Mouse (Mus musculus) lung, postnatal 36 days (tissue): ENCODE data around the gene Iqschfp.

Experiments used
- DNase-seq: peaks from one replicate; pipeline ENCODE4 v3.0.0; 2022; ENCODE audit warnings: mixed read lengths

The Iqschfp gene

DNA sequence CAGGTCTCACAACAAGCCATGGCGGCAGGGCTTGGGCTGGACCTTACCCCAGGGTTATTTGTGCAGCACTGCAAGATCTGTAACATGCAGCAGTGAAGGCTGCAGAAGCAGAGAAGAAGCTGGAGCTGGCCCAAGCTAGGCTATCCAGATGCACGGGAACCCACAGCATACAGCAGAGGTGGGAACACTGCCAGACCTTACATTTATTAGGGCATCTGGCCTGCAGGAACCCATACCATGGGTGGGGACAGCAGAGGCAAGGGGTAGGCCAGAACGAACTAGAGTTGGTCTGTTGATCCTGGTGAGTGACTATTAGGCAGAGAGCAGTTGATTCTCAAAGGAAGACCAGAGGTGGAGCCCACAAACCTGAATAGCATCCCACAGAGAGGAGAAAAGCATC lies 351.2 kb downstream of the Iqschfp start:
- DNase-seq, result no peak

DNA sequence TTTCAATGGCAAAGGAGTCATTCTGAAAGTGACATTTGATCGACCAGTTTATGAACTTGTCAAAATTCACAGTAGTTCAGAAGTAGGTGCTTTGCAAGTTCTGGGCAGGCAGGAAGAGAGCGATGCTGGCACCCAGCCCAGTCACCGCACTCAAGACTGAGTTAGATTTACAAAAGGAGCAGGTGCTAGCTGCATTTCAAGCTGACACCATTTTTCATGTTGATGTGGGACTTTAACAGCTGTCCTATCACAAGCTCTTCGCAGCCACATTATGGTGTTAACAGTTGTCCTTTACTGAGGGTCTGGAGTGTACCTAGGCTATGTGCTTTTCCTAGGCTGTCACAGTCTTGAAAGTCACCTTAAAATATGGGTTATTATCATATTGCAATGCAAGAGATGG lies 354.1 kb downstream of the Iqschfp start:
- peak; percentile 29 for DNase-seq

DNA sequence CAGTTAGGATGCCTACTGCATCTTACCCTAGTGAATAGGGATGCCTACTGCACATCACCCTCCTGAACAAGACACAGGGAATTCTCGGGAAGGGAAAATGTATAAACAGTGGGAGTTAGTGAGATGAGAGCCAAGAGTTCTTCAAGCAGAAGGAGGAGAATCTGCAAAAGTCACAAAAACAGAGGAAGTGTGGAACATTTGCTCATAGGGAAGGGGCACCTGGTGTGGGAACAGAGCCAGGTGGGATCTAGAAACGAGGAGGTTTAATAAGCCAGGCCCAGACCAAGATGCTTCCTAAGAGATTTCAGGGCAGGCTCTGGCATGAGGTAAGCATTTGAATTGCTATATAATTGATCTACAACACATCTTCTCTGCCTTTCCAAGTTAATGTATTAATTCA lies 358.6 kb downstream of the Iqschfp start:
- DNase-seq, result no peak

DNA sequence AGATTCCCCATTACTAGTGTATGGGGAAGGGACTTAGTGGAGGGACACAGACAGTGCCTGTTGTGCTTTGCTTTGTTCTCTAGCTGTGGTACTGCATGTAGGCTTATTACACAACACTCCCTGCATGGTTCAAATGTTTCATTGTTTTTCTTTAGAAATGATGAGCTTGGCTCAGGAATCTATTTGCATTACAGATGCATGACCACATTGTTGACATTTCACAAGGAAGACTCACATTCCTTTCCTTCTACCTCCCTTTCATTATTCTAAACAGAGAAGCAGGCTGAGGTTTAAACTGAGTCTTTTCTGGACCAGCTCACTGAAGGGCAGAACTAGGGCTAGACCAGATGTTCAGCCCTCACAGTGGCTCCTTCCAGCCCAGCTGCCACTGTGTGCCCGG lies 360.3 kb downstream of the Iqschfp start:
- peak; percentile 2 for DNase-seq

DNA sequence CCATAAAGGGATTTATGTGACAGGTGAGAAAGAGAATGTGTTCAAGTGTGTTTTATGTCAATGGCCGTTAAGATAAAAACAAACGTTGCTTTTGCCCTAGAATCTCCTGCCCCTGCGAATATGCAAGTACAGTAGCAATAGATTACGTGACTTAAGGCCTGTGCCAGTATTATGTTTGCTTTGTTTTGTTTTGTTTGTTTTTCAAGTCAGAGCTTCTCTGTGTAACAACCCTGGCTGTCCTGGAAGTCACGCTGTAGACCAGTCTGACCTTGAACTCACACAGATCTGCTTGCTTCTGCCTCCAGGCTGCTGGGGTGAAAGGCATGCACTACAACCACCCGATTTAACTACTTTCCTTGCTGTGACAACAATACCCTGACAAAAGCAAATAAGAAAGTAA lies 370.3 kb downstream of the Iqschfp start:
- no peak for DNase-seq

DNA sequence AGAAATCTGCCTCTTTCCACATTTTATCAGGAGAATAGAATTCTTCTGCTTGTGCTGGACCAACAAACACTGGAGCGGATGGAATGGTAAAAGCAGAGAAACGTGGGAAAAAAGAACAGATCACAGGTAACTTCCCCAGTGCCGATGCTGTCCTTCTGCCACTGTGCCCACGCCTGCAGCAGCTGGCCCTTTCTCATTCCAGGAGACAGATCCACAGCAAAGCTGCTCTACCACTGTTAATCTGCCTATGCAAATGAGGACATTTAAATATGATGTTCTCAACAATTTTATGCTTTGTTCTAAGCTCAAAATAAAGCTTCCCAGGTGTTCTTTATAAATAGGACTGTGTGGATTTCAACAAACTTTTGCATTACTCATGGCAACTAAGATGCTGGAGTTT lies 375.9 kb downstream of the Iqschfp start:
- no peak for DNase-seq

DNA sequence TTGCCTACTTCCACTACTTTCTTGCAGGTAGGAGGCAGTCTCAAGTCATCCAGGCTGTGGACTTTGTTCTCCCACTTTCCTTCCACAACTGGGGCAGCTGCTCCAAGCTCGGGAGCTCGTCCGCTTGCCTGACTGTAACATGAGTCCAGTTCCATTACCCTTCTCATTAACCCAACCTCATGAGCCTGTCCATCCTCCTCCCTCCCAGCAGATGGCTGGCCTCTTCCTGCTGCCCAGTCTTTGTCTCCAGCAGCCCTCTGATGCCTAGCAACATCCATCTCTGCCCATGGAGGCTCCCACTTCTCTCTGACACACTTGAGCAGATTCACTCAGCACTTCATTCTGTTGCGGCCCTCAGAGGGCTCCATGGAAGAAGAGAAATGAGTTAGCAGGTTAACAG lies 377.2 kb downstream of the Iqschfp start:
- no peak for DNase-seq

DNA sequence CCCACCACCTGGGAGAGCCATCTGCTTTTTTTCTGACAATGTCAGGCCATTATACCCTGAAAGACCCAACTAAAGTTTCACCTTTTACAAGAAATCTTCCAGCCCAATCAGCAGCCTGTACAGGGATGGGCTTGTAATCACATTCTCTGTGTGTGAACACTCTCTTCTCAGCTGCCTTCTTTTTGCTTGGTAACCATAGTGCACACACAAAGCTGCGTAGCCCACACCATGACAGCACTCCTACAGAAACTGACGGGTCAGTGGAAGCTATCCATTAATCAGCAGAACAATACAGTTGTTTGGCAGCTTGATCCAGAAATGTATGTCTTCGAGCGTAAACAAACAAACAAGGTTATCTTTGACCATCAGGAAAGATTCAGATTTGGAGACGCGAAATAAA lies 378.2 kb downstream of the Iqschfp start:
- no peak for DNase-seq

DNA sequence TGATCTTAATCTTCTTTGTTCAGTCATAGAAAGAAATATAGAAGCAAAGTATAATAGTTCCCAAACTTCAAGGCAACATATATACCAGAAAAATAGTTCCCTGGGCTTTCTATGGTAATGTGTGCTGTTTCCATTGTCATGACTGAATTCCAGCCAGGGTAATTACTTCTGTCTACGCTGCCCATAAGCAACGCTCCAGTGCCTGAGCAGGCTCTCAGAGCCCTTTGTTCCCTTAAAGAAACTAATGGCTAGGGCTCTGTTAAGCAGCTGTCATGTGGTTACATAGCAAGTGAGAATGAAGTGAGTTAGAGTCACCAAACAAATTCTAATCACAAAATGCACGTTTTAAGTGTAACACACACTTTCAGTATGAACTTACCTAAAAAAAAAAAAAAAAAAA lies 379.4 kb downstream of the Iqschfp start:
- no peak for DNase-seq

DNA sequence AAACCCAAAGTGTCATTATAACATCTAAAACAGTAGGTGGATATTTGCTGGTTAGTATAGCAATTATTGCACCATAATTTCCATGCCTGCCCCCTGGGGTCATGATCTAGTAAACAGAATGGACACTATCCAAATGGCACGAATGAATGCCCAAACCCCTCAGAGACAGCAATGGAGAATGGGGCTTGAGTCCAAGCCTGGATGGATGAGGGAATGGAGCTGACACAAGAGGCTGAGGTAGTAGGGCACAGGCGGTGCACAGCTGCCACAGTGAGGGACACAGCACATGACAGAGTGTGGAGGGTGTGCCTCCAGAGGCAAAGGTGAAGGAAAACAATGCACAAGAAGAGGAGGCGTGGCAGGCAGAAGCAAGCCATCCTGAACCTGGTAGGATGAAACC lies 379.8 kb downstream of the Iqschfp start:
- DNase-seq, result no peak

DNA sequence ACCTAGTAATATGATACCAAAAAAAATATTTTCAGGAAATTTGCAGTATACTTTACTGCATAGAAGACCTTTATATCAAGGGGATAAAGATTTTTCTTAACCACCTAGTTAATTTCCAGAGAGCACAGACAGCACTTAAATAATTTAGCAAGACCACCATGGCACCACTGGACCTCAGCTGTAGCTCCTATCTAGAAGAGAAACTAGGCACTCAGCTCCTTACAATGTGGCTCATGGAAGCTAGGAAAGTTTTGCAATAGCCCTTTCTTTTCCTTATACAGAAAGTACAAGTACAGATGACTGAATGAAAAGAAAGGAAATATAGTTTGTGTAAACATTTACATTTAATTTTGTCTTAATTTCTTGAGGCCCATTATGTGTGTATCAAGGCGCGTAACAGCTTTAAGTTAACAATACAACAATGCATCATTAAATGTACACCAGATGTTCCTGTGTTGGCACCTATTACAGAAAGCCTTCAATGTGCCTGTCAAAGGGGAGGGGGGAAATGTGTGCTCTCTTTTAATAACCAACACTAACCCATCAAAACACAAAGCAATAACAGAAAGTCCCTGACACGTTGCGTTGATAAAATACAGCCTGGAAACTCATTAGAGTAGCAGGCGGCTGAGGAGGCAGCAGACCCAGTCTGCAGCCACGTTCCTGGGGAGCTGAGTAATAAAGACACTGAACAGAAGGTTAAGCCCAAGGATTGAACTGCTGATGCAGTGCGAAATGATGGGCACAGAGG lies 391.0 kb downstream of the Iqschfp start:
- DNase-seq, result peak; percentile 3

DNA sequence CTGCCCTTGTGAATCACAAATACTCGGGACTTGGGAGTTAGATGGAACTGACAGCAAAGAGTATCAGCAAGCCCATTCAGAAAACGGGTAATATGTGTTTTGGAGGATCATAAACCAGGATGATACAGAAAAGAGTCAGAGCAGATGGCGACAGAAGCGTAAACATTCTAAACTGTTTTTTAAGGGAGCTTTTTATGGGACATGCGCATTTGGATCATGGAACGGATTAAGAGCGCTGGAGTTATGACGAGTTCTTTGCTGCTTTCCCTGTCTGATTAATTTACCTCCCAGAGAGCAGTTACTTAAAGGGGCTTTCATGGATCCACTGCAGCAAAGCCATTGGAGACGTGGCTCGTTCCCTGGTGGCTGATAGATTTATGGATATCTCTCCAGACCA lies 391.6 kb downstream of the Iqschfp start:
- DNase-seq, result no peak

DNA sequence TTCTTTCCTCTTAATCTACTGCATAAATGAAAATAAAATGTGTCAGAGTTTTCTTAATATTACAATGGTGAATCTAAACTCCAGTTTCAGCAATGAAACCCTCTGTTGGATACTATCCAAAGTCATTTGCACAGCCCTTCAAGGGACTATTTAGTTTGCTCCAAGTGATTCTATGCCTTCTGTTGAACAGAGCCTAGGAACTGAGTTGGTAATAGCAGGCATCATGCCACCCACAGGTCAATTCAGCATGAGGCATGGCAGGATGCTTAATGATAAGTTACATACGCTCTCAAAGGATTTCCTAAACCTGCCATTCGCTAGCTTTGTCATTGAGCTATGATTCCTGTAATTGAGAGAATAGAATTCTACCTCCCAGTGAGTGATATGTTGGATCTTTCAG lies 392.5 kb downstream of the Iqschfp start:
- DNase-seq, result no peak

DNA sequence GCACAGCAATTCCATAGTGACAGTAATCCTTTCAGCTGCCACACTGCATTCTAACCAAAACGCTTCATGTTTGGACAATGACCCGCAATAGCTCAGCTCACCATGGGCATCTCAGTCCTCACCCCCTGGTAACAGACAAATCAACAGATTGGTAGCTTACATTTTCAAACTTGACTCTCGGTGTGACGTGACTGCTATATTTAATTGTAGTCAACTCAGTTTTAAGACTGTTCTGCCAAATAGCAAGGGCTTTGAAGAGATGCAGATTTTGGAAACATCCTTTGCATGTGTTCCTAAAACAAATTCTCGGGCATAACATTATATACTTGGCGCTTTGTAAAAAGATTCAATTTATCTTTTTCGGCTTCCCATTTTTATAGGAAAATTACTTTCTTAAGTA lies 404.7 kb downstream of the Iqschfp start:
- no peak for DNase-seq

DNA sequence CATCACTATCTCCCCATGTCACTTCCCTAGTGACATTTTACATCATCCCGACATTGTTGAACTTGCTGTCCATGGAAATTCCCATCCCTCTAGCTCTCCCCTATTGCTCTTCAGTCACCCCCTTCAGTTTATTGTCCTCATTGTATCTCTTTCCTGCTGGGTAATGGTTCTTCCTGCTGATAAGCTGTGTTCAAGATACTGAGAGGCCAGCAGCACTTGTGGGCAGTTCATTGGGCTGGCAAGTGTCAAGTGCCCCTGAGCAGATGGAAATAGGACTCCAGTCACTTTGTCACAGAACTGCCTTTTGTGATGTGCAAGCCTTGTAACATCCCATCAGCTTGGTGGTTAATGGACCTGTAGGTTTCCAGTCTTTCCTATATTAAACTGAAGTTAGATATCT lies 413.6 kb downstream of the Iqschfp start:
- DNase-seq, result peak; percentile 17

DNA sequence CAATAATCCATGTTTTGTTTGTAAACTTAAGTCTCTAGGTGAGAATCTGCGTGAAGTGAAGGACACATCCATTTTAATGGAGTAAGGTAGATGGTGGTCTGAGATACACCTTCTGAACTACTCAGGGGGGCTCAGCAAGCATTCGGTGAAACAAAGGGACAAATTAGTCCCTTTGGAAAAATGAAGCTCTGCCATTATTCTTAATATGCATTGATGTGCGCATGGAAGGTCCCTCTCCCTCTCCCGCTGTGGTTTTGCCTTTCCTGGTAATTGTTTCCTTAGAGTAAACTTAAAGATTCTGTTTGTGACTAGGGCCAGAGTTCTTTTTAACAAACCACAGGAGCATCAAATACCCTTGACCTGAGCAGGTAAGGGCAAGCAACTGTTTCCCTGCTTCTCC lies 414.7 kb downstream of the Iqschfp start:
- DNase-seq, result no peak

DNA sequence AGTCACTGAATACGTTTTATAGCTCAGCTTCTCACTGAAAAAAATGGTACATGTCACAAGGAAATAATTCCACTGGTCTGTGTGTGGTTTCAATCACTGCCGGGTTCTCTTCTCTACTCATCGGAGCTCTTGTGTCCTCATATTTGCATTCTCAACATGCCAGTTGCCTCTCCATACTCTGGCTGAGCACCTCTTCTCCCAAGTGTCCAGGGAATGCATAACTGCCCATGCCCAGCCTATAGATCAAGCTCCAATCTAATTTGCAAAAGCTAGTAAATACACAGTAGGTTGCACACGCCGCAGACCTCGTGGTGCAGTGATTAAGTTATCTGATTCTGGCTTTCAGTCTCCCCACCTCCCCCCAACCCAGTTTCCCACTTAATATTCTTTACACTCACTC lies 433.5 kb downstream of the Iqschfp start:
- peak; percentile 28 for DNase-seq

DNA sequence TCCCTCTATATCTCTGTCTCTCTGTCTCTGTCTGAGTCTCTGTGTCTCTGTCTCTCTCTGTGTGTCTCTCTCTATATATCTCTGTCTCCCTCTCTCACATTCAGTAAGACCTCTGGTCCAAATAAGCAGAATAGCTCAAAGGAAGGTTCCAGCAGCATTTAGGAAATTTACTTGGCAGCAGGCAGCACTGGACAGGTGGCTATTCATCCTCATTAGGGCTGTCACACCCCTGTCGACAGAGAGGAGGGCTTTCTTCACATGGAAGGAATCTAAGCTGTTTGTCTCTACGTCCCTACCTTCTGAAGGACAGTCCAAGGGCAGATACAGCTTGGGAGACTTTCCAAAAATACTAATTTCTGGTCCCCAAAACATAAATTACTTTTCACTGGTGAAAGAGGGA lies 440.5 kb downstream of the Iqschfp start:
- no peak for DNase-seq

DNA sequence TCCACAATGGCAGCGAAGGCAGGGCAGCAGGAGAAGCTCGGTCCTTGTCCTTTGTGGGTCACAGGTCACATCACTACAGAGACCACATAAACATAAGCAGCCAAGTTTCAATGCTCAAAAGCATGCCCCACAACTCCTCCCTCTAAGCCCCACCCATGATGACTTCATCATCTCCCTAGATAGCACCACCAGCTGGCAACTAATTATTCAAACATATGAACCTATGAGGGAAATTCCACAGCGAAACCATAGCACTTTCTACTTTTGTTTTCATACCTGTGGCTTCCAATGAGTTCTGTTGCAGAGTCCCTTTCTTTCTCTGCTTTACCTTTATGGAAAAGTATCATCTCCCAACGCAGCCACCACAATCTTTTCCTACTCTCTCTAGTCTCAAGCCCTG lies 443.5 kb downstream of the Iqschfp start:
- no peak for DNase-seq

DNA sequence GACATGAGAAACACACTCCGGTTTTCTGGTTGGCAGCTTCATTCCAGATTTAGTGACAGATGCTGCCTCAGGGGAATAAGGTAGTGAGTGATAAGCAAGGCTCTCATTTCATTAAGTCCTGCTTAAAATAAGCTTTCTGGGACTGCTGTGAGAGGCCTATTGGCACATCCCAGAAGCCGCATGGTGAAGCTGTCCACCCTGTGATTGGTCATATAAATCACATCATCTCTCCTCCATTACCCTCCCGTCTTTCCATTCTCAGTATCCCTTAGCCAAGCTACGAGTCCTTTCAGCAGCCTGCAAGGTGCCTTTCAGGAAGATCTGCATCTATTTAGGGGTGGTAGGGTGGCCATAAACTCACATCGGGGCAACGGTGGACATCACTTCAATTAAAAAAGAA lies 458.6 kb downstream of the Iqschfp start:
- DNase-seq, result no peak

DNA sequence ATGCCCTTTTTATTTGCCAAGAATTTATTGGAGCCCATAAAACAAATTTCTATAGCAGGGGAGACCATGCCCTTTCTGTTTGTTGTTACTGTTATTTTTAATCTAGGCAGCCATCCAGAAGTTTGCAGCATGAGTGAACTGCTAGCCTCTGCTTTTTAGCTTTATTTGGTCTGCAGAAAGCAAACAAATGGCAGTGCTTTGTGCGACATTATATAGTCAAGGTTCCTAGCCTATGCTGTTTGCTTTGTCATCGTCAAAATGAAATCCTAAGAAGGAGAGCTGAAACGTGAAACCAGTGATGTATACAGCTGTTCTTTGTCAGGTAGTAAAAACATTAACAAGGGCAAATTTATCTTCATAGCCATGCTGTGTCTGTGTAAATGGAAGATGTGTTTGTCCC lies 459.4 kb downstream of the Iqschfp start:
- no peak for DNase-seq

DNA sequence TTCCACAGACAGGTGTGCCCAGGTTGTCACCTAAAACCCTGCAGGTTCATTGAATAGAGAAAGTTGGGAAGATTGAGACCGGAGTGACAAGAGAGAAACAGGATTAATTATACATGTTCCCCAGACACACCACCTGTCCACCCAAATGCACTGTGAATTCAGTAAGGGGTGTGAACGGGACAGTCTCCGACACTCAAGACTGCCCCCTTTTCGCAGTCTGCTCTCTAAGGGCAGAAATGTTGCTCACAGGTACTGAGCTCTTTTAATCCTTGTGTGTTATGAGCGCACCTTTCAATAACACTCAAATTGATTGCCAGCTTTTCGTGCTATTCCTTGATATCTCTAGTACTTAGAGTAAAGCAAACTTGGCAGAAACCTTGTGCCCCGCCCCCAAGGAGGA lies 460.9 kb downstream of the Iqschfp start:
- no peak for DNase-seq

DNA sequence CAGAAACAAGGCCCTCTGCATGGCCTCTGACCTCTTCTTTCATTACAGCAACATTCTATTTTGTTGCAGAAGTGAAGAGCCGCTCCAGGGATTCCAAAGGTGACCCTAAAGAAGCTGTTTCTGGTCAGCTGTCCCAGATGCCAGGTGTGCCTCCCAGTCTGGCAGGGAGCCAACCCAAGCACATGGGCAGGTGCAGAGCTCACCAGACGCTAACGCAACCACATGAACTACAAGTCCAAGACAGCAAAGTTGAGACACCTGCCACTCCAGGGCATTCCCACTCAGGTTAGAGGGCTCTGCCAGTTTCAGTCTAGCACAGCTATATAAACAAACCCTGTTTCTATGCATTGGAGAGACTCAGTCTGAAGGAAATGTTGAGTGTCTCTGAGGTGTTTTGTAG lies 461.5 kb downstream of the Iqschfp start:
- peak; percentile 32 for DNase-seq

DNA sequence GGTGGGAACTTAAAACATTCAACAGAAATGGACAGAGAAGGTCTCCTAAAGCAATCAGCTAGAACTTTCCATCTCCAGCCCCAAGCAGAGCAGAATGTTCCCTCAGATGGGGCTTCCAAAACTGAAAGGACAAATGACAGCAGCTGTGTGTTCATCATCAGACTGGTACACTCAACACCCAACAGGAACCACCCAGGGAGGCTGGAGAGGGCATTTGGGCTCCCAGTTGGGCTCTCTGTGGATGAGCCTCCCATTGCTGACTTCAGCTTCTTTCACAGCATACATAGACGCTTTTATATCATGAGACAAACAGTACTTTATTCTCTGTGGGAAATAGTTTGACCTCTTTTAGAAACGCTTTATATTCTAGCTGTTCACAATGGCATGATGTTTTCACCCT lies 464.5 kb downstream of the Iqschfp start:
- DNase-seq, result no peak

DNA sequence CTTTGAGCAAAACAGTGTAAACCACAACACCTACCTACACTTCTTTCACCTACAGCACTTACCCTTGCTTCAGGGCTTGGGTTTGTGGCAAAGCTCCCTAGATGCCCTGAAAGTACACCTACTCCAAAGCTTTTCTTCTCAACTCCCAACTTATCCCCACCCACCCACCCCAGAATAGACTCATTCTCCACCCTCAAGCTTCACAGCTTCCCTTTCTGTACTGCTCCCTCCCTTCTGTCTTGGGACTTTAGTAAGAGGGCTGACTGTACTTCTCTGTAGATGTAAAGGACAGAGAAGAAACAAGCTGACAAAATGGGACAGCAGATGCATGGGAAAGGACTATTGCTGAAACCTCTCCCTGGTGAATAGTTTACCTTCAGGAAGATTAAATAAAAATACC lies 476.0 kb downstream of the Iqschfp start:
- DNase-seq, result no peak

DNA sequence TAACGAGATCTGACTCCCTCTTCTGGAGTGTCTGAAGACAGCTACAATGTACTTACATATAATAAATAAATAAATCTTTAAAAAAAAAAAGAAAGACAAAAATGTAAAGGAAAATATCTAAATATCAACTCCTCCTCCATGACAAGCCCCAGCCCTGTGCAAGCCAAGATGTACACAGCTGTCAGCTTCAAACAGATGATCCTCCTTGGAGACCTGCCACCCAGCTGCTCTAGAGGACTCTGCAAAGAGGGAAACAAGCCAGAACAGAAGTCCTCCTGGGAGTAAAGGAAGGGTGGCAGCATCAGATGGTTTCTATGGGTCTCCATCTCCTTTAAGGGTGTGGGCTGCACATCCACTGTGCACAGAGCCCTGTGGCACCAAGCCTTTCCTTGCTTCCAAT lies 480.9 kb downstream of the Iqschfp start:
- DNase-seq, result no peak
